Mouse (Mus musculus): ENCODE data around the gene Rpl15. TPM values are rescaled to one million over a fixed set of nuclear protein-coding genes. Genes with fewer than 3 reads are reported as not detected.
"Not testable (repeated sequence)": the region's sequence is repeated elsewhere in the genome, so short reads cannot be mapped to it uniquely, and the experiment has no call there.

Gene Rpl15
- total RNA-seq, 1 experiment from 2014 or later: 815 TPM

DNA sequence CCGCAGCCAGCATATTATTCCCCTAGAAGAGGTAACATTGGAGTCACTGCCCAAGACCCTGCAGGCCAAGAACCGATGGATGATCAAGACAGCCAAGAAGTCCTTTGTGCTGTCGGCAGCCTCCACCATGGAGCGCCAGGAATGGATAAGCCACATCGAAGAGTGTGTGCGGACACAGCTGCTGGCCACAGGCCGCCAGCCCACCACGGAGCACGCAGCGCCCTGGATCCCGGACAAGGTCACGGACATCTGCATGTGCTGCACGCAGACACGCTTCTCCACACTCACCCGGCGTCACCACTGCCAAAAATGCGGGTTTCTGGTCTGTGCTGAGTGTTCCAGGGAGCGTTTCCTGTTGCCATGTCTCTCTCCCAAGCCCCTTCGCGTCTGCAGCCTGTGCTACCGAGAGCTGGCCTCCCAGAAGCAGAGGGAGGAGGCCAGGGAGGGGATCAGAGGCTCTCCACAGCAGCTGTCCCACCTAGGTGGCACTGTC, 28.5 kb downstream of the Rpl15 start:
- no peak for DNase-seq

- DNase-seq: no peak
These were observed 29.4 kb downstream of the Rpl15 start for GRCm38 (mm10) chr14:18241786-18242185.

- no peak for DNase-seq
These were observed 31.1 kb downstream of the Rpl15 start for GRCm38 (mm10) chr14:18240132-18240531.

DNA sequence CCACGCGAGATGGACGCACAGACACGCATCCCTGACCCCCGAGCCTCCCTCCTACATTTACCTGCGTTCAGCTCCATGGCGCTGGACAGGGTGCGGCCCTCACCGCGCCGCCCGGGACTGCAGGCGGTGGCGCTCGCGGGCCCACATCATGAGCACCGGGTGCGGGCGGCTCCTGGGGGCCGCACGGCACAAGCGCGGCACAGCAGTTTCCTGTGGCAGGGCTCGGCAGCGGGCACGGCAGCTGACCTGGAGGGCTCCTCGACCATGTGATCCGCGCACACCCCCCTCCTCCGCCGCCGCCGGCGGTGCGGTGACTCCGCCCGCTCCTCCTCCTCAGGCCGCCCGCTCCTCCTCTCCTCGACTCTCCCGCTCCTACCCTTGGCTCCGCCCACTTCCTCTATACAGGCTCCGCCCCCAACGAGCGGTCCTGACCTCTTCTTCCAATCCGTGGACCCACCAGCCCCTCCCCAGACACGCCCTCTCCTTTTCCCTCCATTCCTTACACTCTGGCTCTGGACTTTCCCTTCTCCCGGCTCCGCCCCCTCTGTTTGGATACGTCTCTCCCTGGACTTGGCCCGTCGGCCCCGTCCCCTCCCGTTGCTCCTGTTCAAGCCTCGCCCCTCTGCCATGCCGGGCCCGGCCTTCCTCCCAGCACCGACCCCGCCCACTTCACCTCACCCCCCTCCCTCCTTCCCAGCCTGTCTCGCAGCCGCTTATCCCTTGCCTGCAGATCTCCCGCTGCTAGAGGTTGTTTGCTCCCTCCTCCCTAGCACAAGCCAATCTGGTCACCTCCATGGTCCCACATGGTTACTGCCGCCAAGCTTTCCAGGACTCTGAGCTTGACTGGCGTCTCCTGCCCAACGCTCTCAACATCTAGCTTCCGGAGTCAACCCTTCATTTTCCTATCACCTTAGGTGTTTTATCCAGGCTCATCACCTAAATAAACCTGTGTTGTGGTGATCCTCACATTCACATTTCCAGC, 32.1 kb downstream of the Rpl15 start, which contains the start of gene Nr1d2:
Nr1d2 (minus strand) TSS at position 378 of the 982 bp plus-strand sequence.
- DNase-seq: peak; percentile 99

DNA sequence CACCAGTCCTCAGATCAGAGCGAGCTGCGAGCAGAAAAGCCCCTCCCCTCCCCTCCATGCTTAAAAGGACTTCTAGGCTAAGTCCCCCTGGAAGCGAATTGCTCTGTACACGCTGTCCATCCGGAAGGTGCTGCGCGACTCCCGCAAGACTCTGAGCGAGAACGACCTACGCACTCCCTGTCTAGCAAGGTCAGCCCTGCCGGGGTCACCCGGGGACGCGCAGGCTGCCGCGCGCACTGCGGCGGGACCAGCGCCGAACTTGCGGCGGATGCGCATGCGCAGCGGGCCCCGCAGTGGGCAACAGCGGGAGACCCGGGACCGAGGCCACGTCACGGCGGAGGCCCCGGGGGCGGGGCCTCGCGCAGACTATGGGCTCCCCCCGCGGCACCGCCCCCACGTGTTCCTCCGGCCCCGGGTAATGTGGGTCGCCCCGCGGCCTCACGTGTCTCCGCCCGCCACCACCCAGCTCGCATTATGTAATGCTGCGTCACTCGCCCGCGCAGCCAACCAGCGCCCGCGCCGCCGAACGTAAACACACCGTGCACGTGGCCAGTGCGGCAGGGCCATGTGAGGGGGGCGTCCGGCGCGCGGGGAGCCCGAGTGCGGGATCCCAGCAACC, 33.0 kb downstream of the Rpl15 start:
- peak; percentile 98 for DNase-seq

GRCm38 (mm10) chr14:18237381-18237780, 33.8 kb downstream of the Rpl15 start:
- no peak for DNase-seq

GRCm38 (mm10) chr14:18236496-18237235, 34.5 kb downstream of the Rpl15 start:
- not testable (repeated sequence) for DNase-seq

- no peak for DNase-seq
These were observed 36.9 kb downstream of the Rpl15 start for GRCm38 (mm10) chr14:18233981-18234960.

- DNase-seq: no peak
These were observed 38.1 kb downstream of the Rpl15 start for GRCm38 (mm10) chr14:18233076-18233475.

DNA sequence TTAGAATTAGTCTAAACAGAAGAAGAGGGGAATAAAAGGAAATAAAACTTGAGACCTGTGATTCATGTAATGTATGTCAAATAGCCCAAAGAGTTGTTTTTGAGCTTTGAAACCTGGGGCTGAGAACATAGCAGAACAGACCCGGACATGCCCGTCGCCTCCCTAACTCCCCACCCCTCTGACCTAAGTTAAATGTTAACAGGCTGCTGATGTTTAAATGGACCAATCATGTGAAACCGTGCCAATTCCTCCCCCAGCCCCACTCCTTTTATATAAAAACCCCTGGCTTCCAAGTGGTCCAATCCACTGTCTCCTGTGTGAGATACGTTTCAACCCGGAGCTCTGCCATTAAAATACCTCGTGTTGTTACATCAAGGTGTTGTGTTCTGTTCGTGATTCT, 39.3 kb downstream of the Rpl15 start:
- not testable (repeated sequence) for DNase-seq

DNA sequence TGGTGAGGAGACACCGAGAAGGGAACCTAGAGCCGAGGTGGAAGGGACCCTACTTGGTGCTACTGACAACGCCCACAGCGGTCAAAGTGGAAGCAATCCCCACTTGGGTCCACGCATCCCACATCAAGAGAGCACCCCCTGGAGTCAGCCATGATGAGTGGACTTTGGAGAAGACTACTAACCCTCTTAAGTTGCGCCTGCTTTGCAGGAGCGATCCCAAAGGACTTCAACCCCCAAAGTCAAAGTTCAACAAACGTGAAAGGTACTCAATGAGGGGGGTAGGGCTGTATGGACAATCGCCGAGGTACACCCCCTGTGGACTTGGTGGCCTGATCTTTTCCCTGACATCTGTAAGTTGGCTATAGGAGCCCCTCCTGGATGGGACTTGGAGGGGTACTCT, 41.4 kb downstream of the Rpl15 start:
- not testable (repeated sequence) for DNase-seq

DNA sequence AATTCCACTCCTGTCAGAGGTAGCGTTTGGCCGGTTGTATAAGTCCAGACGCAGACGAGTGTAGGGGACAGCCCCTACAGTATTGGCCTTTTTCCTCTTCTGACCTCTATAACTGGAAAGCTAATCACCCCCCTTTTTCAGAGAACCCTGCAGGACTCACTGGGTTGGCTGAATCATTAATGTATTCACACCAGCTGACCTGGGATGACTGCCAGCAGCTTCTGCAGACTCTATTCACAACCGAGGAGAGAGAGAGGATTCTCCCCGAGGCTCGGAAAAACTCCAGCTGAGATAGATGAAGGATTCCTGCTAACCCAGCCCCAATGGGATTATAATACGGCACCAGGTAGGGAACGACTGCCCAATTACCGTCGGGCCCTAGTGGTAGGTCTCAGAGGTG, 45.0 kb downstream of the Rpl15 start:
- DNase-seq: not testable (repeated sequence)

DNA sequence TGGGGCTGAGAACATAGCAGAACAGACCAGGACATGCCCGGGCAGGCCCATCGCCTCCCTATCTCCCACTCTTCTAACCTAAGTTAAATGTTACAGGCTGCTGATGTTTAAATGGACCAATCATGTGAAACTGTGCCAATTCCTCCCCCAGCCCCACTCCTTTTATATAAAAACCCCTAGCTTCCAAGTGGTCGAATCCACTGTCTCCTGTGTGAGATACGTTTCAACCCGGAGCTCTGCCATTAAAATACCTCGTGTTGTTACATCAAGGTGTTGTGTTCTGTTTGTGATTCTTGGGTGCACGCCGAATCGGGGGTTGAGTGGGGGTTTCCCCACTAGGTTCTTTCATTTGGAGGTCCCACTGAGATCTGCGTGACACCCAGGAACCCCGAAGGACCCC, 45.8 kb downstream of the Rpl15 start:
- DNase-seq: not testable (repeated sequence)

GRCm38 (mm10) chr14:18221977-18222376, 49.2 kb downstream of the Rpl15 start:
- no peak for DNase-seq

Other genes with a start within 250 kb of the Rpl15 start
- 37.2 and 49.1 TPM in 2 replicates for gene Nr1d2, start 32.3 kb downstream of the Rpl15 start, total RNA-seq (2021)
- gene Nkiras1, start 255 bp downstream of the Rpl15 start, total RNA-seq (2021): 23.1 and 27.1 TPM in 2 replicates
- 64.7 and 67.0 TPM in 2 replicates for gene Ube2e1, start 60.5 kb upstream of the Rpl15 start, total RNA-seq (2021)